Mouse (Mus musculus) naive thymus-derived CD4-positive, alpha-beta T cell, adult 5 months (primary cell): ENCODE data around the gene Olfr470. TPM values are rescaled to one million over a fixed set of nuclear protein-coding genes. Genes with fewer than 3 reads are reported as not detected.

Source experiments
- polyA plus RNA-seq: library from polyadenylated mRNA; unstranded; fragments of 100-300 nt; shearing (Covaris generic); gene quantifications from one replicate; pipeline ENCODE4 v1.2.1, GENCODE M21; 2017

Gene Olfr470
- not detected for polyA plus RNA-seq

DNA sequence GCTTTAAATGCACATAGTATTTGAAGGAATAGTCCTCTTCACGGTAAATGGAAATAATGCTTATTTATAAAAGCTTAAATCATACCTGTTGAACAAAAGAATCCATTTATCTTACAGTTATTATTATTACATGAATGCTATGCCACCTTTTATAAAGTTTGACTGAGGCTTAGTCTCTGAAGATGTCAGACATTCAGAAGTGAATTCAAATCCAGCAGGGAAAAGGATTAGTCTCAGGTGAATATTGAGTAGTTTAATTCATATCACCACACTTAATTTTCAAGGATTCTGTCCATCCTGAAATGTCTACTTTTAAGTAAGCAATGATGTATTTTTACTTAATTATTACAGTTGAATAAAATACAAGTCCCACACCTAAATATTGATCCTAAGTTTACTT lies at the start of gene Olfr470:
TSS of gene Olfr470 (minus strand) at position 101 of the 400 bp plus-strand sequence.

GRCm38 (mm10) chr7:107825441-107825840 lies 21.8 kb downstream of the Olfr470 start, which contains the start of gene Olfr469:
Gene Olfr469, minus strand, starts transcription at chr7:107825541.

DNA sequence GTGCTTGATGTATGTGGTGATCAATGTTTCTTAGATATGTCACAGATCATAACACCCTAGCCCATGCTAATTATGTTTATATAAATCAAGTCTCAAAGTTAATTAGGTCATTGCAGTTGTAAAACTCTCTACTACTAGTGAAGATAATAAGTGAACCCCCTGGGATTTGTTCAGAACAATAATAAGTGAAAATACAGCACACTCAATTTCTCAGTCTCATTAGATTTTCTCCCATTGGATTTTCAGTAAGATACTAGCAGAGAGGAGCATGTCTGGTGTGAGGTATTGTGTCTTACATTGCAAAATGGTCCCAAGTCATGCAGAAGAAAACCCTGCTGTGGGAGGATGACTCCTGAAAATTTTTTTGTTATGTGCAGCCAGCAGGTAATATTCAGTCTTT lies 35.3 kb downstream of the Olfr470 start, which contains the start of gene Olfr467:
TSS of gene Olfr467 (plus strand) at position 301 of the 400 bp plus-strand sequence.

DNA sequence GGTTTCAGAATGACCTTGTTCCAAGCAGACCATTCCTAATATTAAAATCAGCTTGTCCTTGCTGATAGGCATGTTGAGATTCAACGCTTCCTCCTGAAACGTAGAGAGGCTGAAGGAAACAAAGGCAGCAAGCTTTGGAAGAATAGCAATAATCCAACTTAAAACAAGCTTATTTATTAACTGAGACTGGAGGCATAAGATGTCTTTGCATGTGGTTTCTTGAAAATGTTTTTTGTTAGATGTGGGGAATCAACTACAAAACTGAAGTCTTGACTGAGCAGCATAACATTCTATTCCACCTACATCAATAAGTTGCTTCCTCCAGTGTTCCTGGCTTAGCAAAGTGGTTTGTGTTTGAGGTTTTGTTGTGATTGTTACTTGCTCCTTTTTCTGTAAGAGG lies 46.2 kb downstream of the Olfr470 start, which contains the start of gene Ovch2:
TSS of gene Ovch2 (minus strand) at position 101 of the 400 bp plus-strand sequence.

Other genes starting within 250 kb of the Olfr470 start
- gene 5330417H12Rik, start 222.3 kb downstream of the Olfr470 start, polyA plus RNA-seq = not detected
- gene Cyb5r2, start 89.5 kb downstream of the Olfr470 start, polyA plus RNA-seq = not detected
- not detected for gene Ovch2, start 46.3 kb downstream of the Olfr470 start, polyA plus RNA-seq
- not detected for gene Olfr467, start 35.2 kb downstream of the Olfr470 start, polyA plus RNA-seq
- not detected for gene Olfr469, start 21.9 kb downstream of the Olfr470 start, polyA plus RNA-seq
- 0.11 TPM for gene Olfr472, start 50.4 kb upstream of the Olfr470 start, polyA plus RNA-seq
- not detected for gene Olfr473, start 83.0 kb upstream of the Olfr470 start, polyA plus RNA-seq
- not detected for gene Olfr474, start 107.2 kb upstream of the Olfr470 start, polyA plus RNA-seq
- not detected for gene Olfr476, start 117.3 kb upstream of the Olfr470 start, polyA plus RNA-seq
- gene Olfr477, start 139.2 kb upstream of the Olfr470 start, polyA plus RNA-seq = not detected
- not detected for gene Olfr478, start 186.5 kb upstream of the Olfr470 start, polyA plus RNA-seq
- not detected for gene Olfr479, start 203.2 kb upstream of the Olfr470 start, polyA plus RNA-seq
- gene Olfr480, start 219.9 kb upstream of the Olfr470 start, polyA plus RNA-seq = not detected
- gene Olfr481, start 232.4 kb upstream of the Olfr470 start, polyA plus RNA-seq = not detected